ENCODE assay signal across 32 mouse cellular contexts in genomic region chr5:138258993-138259392, GRCm38 (mm10). TPM values are rescaled to one million over a fixed set of nuclear protein-coding genes. Genes with fewer than 3 reads are reported as not detected.
DNase-seq lines count a peak whose midpoint lies in the region; ATAC-seq and TF ChIP-seq lines count a peak whose summit lies in the region.
"Had no signal": no experiment of that assay in that cellular context is flagged by ENCODE, and none has a peak within 500 bp of the region (broad histone marks: within the 10 kb centered on the region; RNA-seq: fewer than 3 reads in every experiment).

No protein-coding gene starts in this region.

- peak overlapping the region; percentile 57; the same call in 1 of the 2 replicates for H3K27ac ChIP-seq in heart, embryonic 11.5 days (ENCODE audit: low read depth, low read length)
- H3K27ac ChIP-seq in liver, embryonic 11.5 days (ENCODE audit: low read depth, low read length) = no peak overlapping the region; the same call in 1 of the 2 replicates
- no peak overlapping the region for H3K27ac ChIP-seq in liver, postnatal 0 days (ENCODE audit: low read depth)
- peak overlapping the region; percentile 91; the same call in 1 of the 2 replicates for H3K27ac ChIP-seq in macrophage
- H3K27ac ChIP-seq in kidney, embryonic 15.5 days = no peak overlapping the region
- H3K27ac ChIP-seq: forebrain, embryonic 13.5 days; hindbrain, embryonic 12.5 days; hindbrain, postnatal 0 days; intestine, embryonic 15.5 days; kidney, postnatal 0 days; midbrain, embryonic 12.5 days; neural tube, embryonic 13.5 days had no signal

- no peaks in the 10 kb centered on the region for H3K27me3 ChIP-seq in heart, embryonic 11.5 days (ENCODE audit: control insufficient read depth, insufficient read depth, low read length)
- no peaks in the 10 kb centered on the region for H3K27me3 ChIP-seq in liver, embryonic 11.5 days (replicated peaks; ENCODE audit: control insufficient read depth, insufficient read depth, low read length)
- no peaks in the 10 kb centered on the region for H3K27me3 ChIP-seq in liver, postnatal 0 days (ENCODE audit: insufficient read depth, low read length)
- no peaks in the 10 kb centered on the region for H3K27me3 ChIP-seq in G1E (ENCODE audit: insufficient read depth, low read length)
- H3K27me3 ChIP-seq in kidney, embryonic 15.5 days = no peaks in the 10 kb centered on the region
- H3K27me3 ChIP-seq: forebrain, embryonic 13.5 days; hindbrain, embryonic 12.5 days; intestine, embryonic 15.5 days; midbrain, embryonic 12.5 days; neural tube, embryonic 13.5 days had no signal

- no peak for TF ChIP-seq EP300 in liver, postnatal 0 days (IDR thresholded peaks at IDR 0.05; ENCODE audit: low read depth)

- no peak overlapping the region for H3K4me3 ChIP-seq in heart, embryonic 11.5 days (ENCODE audit: low read depth, low read length)
- no peak overlapping the region for H3K4me3 ChIP-seq in liver, embryonic 11.5 days (ENCODE audit: low read depth, low read length)
- no peak overlapping the region for H3K4me3 ChIP-seq in liver, postnatal 0 days (ENCODE audit: low read depth, low read length)
- H3K4me3 ChIP-seq in G1E (ENCODE audit: low read depth, low read length) (peak overlapping the region; percentile 69; the same call in 1 of the 2 replicates), macrophage (ENCODE audit: inconsistent target) (no peak overlapping the region)
- no peak overlapping the region for H3K4me3 ChIP-seq in kidney, embryonic 15.5 days (replicated peaks)
- H3K4me3 ChIP-seq: forebrain, embryonic 13.5 days; hindbrain, embryonic 12.5 days; intestine, embryonic 15.5 days; midbrain, embryonic 12.5 days; neural tube, embryonic 13.5 days had no signal

- no peak overlapping the region for H3K4me2 ChIP-seq in heart, embryonic 11.5 days
- no peak overlapping the region for H3K4me2 ChIP-seq in liver, embryonic 11.5 days
- no peak overlapping the region for H3K4me2 ChIP-seq in liver, postnatal 0 days (ENCODE audit: low read depth, low read length)
- H3K4me2 ChIP-seq in kidney, embryonic 15.5 days = no peak overlapping the region
- H3K4me2 ChIP-seq: forebrain, embryonic 13.5 days; hindbrain, embryonic 12.5 days; intestine, embryonic 15.5 days; lung, embryonic 14.5 days; midbrain, embryonic 12.5 days; neural tube, embryonic 13.5 days had no signal

- H3K36me3 ChIP-seq in heart, embryonic 11.5 days (ENCODE audit: control insufficient read depth, insufficient read depth, low read length) = peaks cover 12% of the 10 kb centered on the region
- peaks cover 21% of the 10 kb centered on the region for H3K36me3 ChIP-seq in liver, embryonic 11.5 days (ENCODE audit: control insufficient read depth, insufficient read depth, low read length)
- peaks cover 33% of the 10 kb centered on the region for H3K36me3 ChIP-seq in liver, postnatal 0 days (replicated peaks; ENCODE audit: insufficient read depth, low read length)
- H3K36me3 ChIP-seq in G1E (replicated peaks) = peaks cover 65% of the 10 kb centered on the region
- peaks cover 23% of the 10 kb centered on the region for H3K36me3 ChIP-seq in macrophage (ENCODE audit: inconsistent target)
- H3K36me3 ChIP-seq in kidney, embryonic 15.5 days = peaks cover 49% of the 10 kb centered on the region

- ATAC-seq in heart, embryonic 11.5 days (replicated peaks; ENCODE audit: insufficient number of reproducible peaks, low FRiP score, low TSS enrichment) = no peak
- ATAC-seq in liver, embryonic 11.5 days (replicated peaks; ENCODE audit: low FRiP score) = no peak
- no peak for ATAC-seq in liver, postnatal 0 days
- no peak for ATAC-seq in G1E (ENCODE audit: extremely low read depth, insufficient number of reproducible peaks, low FRiP score, poor library complexity, severe bottlenecking)
- no peak for ATAC-seq in kidney, embryonic 15.5 days (replicated peaks; ENCODE audit: low FRiP score)
- ATAC-seq: CD4-positive, CD25-positive, alpha-beta regulatory T cell, adult 4 months; forebrain, embryonic 13.5 days; hindbrain, postnatal 0 days; intestine, embryonic 15.5 days had no signal

- 52% methylated on average over 7 of the region's 7 CpGs for whole genome bisulfite sequencing in heart, embryonic 11.5 days (ENCODE audit: insufficient replicate concordance)
- 72% methylated on average over 7 of the region's 7 CpGs for WGBS in liver, embryonic 11.5 days
- WGBS in liver, postnatal 0 days (ENCODE audit: insufficient replicate concordance) = 45% methylated on average over 7 of the region's 7 CpGs
- 40% methylated on average over 7 of the region's 7 CpGs for WGBS in macrophage (ENCODE audit: missing documents)
- WGBS in kidney, embryonic 15.5 days = 46% methylated on average over 7 of the region's 7 CpGs

- H3K79me2 ChIP-seq in macrophage (ENCODE audit: inconsistent target) = peaks cover 46% of the 10 kb centered on the region

- H3K9ac ChIP-seq in heart, embryonic 11.5 days (ENCODE audit: low read depth, low read length) = no peak overlapping the region
- H3K9ac ChIP-seq in liver, embryonic 11.5 days (ENCODE audit: low read depth, low read length) = 0 out of 2 replicates have a peak overlapping the region, but pooled peaks have one; percentile 26
- no peak overlapping the region for H3K9ac ChIP-seq in liver, postnatal 0 days (replicated peaks)
- no peak overlapping the region for H3K9ac ChIP-seq in kidney, embryonic 15.5 days
- H3K9ac ChIP-seq: forebrain, embryonic 13.5 days; hindbrain, embryonic 12.5 days; intestine, embryonic 15.5 days; lung, embryonic 14.5 days; midbrain, embryonic 12.5 days; neural tube, embryonic 13.5 days had no signal

- DNase-seq in heart, adult 18-20 months = no peak
- no peak for DNase-seq in liver, embryonic 11.5 days (ENCODE audit: low spot score)
- DNase-seq in liver, postnatal 0 days = no peak
- DNase-seq in G1E (ENCODE audit: low spot score) = no peak
- DNase-seq: cerebellum, adult 8-10 months; cerebellum, postnatal 25 days; gastrocnemius, postnatal 14 days; kidney, adult 2 months; kidney, postnatal 4 days; layer of hippocampus, postnatal 36 days; left cerebral cortex, postnatal 4 days; lung, embryonic 14.5 days; lung, postnatal 14 days; thymus, adult 2 months; thymus, postnatal 36 days had no signal

- H3K9me3 ChIP-seq in heart, embryonic 11.5 days (replicated peaks; ENCODE audit: control insufficient read depth, low read length) = no peaks in the 10 kb centered on the region
- no peaks in the 10 kb centered on the region for H3K9me3 ChIP-seq in liver, embryonic 11.5 days (ENCODE audit: control insufficient read depth, low read length)
- no peaks in the 10 kb centered on the region for H3K9me3 ChIP-seq in liver, postnatal 0 days (ENCODE audit: low read length)
- no peaks in the 10 kb centered on the region for H3K9me3 ChIP-seq in G1E (replicated peaks)
- H3K9me3 ChIP-seq in kidney, embryonic 15.5 days (replicated peaks) = no peaks in the 10 kb centered on the region
- H3K9me3 ChIP-seq: forebrain, embryonic 13.5 days; hindbrain, embryonic 12.5 days; intestine, embryonic 15.5 days; midbrain, embryonic 12.5 days; neural tube, embryonic 13.5 days had no signal

- H3K4me1 ChIP-seq in heart, embryonic 11.5 days (ENCODE audit: control insufficient read depth, insufficient read depth, low read length) = peaks cover 49% of the 10 kb centered on the region
- peaks cover 59% of the 10 kb centered on the region for H3K4me1 ChIP-seq in liver, embryonic 11.5 days (replicated peaks; ENCODE audit: control insufficient read depth, insufficient read depth, low read length)
- H3K4me1 ChIP-seq in liver, postnatal 0 days (ENCODE audit: insufficient read depth) = peaks cover 44% of the 10 kb centered on the region
- peaks cover 86% of the 10 kb centered on the region for H3K4me1 ChIP-seq in G1E (ENCODE audit: insufficient read depth, low read depth, low read length)
- H3K4me1 ChIP-seq in kidney, embryonic 15.5 days = peaks cover 43% of the 10 kb centered on the region

- no peak for TF ChIP-seq CTCF in liver, postnatal 0 days (IDR thresholded peaks at IDR 0.05; ENCODE audit: low read depth)
- no peak for TF ChIP-seq CTCF in G1E (IDR thresholded peaks at IDR 0.05; ENCODE audit: low read depth, low read length)

RNA-seq across cellular contexts. Expression of gene Lamtor4, which starts 3.7 kb away (rescaled TPM):
- 71.8 and 74.4 TPM in 2 replicates for polyA plus RNA-seq in heart, embryonic 11.5 days (2014; fragmentation: Nextera tagmentation; extraction: Ambion mirVana)
- 10 to 100 TPM; 58.7 to 64.6 TPM for total RNA-seq in heart, adult 18-20 months (2021)
- 40.3 and 49.2 TPM in 2 replicates for polyA plus RNA-seq in liver, embryonic 11.5 days (2014; fragmentation: Nextera tagmentation; extraction: Ambion mirVana)
- polyA plus RNA-seq in liver, postnatal 0 days (2015; fragmentation: Nextera tagmentation; extraction: Ambion mirVana) = 47.5 and 47.8 TPM in 2 replicates
- total RNA-seq in G1E (2014; fragmentation: Nextera tagmentation) (13.3 and 14.5 TPM in 2 replicates), G1E (2017) (22.9 and 33.1 TPM in 2 replicates)
- polyA plus RNA-seq in G1E (2012) (51.8 and 51.9 TPM in 2 replicates), macrophage (2018) (32.5 to 106 TPM (median 78.4 TPM) in 3 replicates)
- total RNA-seq in macrophage (2018; cell fraction: chromatin; rRNA removed) = 10 to 100 TPM in 11 of 26 experiments, 1 to 10 TPM in 15; 2.7 to 26.8 (median 9.0) TPM
- 10 to 100 TPM; 45.5 to 92.3 (median 68.9) TPM for total RNA-seq in macrophage (2018; cell fraction: cytosol; rRNA removed)
- total RNA-seq in macrophage (2018; cell fraction: nucleus; rRNA removed) = 10 to 100 TPM in 24 of 26 experiments, 1 to 10 TPM in 2; 6.3 to 43.1 (median 17.2) TPM
- 57.8 and 61.1 TPM in 2 replicates for polyA plus RNA-seq in kidney, embryonic 15.5 days (2015; fragmentation: Nextera tagmentation; extraction: Ambion mirVana)

RNA-seq across cellular contexts. Expression of gene BC037034, which starts 4.8 kb away (rescaled TPM):
- polyA plus RNA-seq in heart, embryonic 11.5 days (2014; fragmentation: Nextera tagmentation; extraction: Ambion mirVana) = 3.5 and 4.0 TPM in 2 replicates
- 1 to 10 TPM; 3.2 to 4.2 TPM for total RNA-seq in heart, adult 18-20 months (2021)
- 6.8 and 7.2 TPM in 2 replicates for polyA plus RNA-seq in liver, embryonic 11.5 days (2014; fragmentation: Nextera tagmentation; extraction: Ambion mirVana)
- polyA plus RNA-seq in liver, postnatal 0 days (2015; fragmentation: Nextera tagmentation; extraction: Ambion mirVana) = 2.3 and 2.4 TPM in 2 replicates
- total RNA-seq in G1E (2014; fragmentation: Nextera tagmentation) (35.6 and 41.8 TPM in 2 replicates), G1E (2017) (24.6 and 33.0 TPM in 2 replicates)
- polyA plus RNA-seq in G1E (2012) (139 and 151 TPM in 2 replicates), macrophage (2018) (25.8 to 46.6 TPM (median 43.8 TPM) in 3 replicates)
- total RNA-seq in macrophage (2018; cell fraction: chromatin; rRNA removed) = 100 to 1,000 TPM in 18 of 26 experiments, 10 to 100 TPM in 8; 31.3 to 257 (median 130) TPM
- total RNA-seq in macrophage (2018; cell fraction: cytosol; rRNA removed) = 10 to 100 TPM; 14.8 to 38.3 (median 25.4) TPM
- total RNA-seq in macrophage (2018; cell fraction: nucleus; rRNA removed) = 100 to 1,000 TPM in 11 of 26 experiments, 10 to 100 TPM in 15; 36.5 to 244 (median 93.9) TPM
- polyA plus RNA-seq in kidney, embryonic 15.5 days (2015; fragmentation: Nextera tagmentation; extraction: Ambion mirVana) = 5.9 and 6.5 TPM in 2 replicates

RNA-seq across cellular contexts. Expression of gene Gal3st4, which starts 13.6 kb away (rescaled TPM):
- polyA plus RNA-seq in heart, embryonic 11.5 days (2014; fragmentation: Nextera tagmentation; extraction: Ambion mirVana) = 1.3 and 1.4 TPM in 2 replicates
- under 1 TPM; 0.15 to 0.32 TPM for total RNA-seq in heart, adult 18-20 months (2021)
- 0.60 and 0.96 TPM in 2 replicates for polyA plus RNA-seq in liver, embryonic 11.5 days (2014; fragmentation: Nextera tagmentation; extraction: Ambion mirVana)
- polyA plus RNA-seq in liver, postnatal 0 days (2015; fragmentation: Nextera tagmentation; extraction: Ambion mirVana) = 0.12 TPM in 1 of 2 replicates, not detected in the other
- total RNA-seq in G1E (2014; fragmentation: Nextera tagmentation) = not detected in 2 replicates
- total RNA-seq in G1E (2017) = 0.06 and 0.27 TPM in 2 replicates
- not detected in 2 replicates for polyA plus RNA-seq in G1E (2012)
- under 1 TPM in 1 of 26 experiments, not detected in 25; 0.79 TPM for total RNA-seq in macrophage (2018; cell fraction: chromatin; rRNA removed)
- total RNA-seq in macrophage (2018; cell fraction: cytosol; rRNA removed) = under 1 TPM in 3 of 26 experiments, not detected in 23; 0.08 to 0.11 (median 0.08) TPM
- under 1 TPM in 1 of 26 experiments, not detected in 25; 0.26 TPM for total RNA-seq in macrophage (2018; cell fraction: nucleus; rRNA removed)
- polyA plus RNA-seq in macrophage (2018) = 0.12 TPM in 1 of 3 replicates, not detected in the others
- polyA plus RNA-seq in kidney, embryonic 15.5 days (2015; fragmentation: Nextera tagmentation; extraction: Ambion mirVana) = 2.1 and 2.7 TPM in 2 replicates
- total RNA-seq: granulocyte monocyte progenitor cell, adult 5-6 weeks; liver, adult 2 months; megakaryocyte, adult 5-6 weeks had no signal
- polyA plus RNA-seq: liver, adult 2 months had no signal

RNA-seq across cellular contexts. Expression of gene Gm43720, which starts 20.8 kb away (rescaled TPM):
- polyA plus RNA-seq in heart, embryonic 11.5 days (2014; fragmentation: Nextera tagmentation; extraction: Ambion mirVana) = 0.10 and 0.14 TPM in 2 replicates
- total RNA-seq in heart, adult 18-20 months (2021) = not detected
- 0.05 and 0.12 TPM in 2 replicates for polyA plus RNA-seq in liver, embryonic 11.5 days (2014; fragmentation: Nextera tagmentation; extraction: Ambion mirVana)
- not detected in 2 replicates for polyA plus RNA-seq in liver, postnatal 0 days (2015; fragmentation: Nextera tagmentation; extraction: Ambion mirVana)
- total RNA-seq in G1E (2014; fragmentation: Nextera tagmentation) (not detected in 2 replicates), G1E (2017) (0.05 and 0.06 TPM in 2 replicates)
- polyA plus RNA-seq in G1E (2012) (not detected in 2 replicates), macrophage (2018) (not detected in 3 replicates)
- not detected for total RNA-seq in macrophage (2018; cell fraction: chromatin; rRNA removed)
- total RNA-seq in macrophage (2018; cell fraction: cytosol; rRNA removed) = not detected
- total RNA-seq in macrophage (2018; cell fraction: nucleus; rRNA removed) = not detected
- polyA plus RNA-seq in kidney, embryonic 15.5 days (2015; fragmentation: Nextera tagmentation; extraction: Ambion mirVana) = 0.08 and 0.22 TPM in 2 replicates
- total RNA-seq: adrenal gland, adult 8-10 months; adrenal gland, postnatal 4 days; gastrocnemius, postnatal 14 days; hindbrain, postnatal 0 days; layer of hippocampus, postnatal 36 days; liver, adult 2 months; megakaryocyte, adult 5-6 weeks had no signal
- polyA plus RNA-seq: CD4-positive, CD25-positive, alpha-beta regulatory T cell, adult 4 months; embryonic facial prominence, embryonic 11.5 days; intestine, embryonic 15.5 days; kidney, adult 2 months; liver, adult 2 months; midbrain, embryonic 12.5 days; neural tube, embryonic 13.5 days had no signal

RNA-seq across cellular contexts. Expression of gene Gpc2, which starts 20.8 kb away (rescaled TPM):
- 2.9 and 3.0 TPM in 2 replicates for polyA plus RNA-seq in heart, embryonic 11.5 days (2014; fragmentation: Nextera tagmentation; extraction: Ambion mirVana)
- total RNA-seq in heart, adult 18-20 months (2021) = under 1 TPM in 1 of 2 experiments, not detected in 1; 0.15 TPM
- 1.9 and 2.7 TPM in 2 replicates for polyA plus RNA-seq in liver, embryonic 11.5 days (2014; fragmentation: Nextera tagmentation; extraction: Ambion mirVana)
- polyA plus RNA-seq in liver, postnatal 0 days (2015; fragmentation: Nextera tagmentation; extraction: Ambion mirVana) = 0.21 and 0.44 TPM in 2 replicates
- total RNA-seq in G1E (2014; fragmentation: Nextera tagmentation) (not detected in 2 replicates), G1E (2017) (0.06 TPM in 1 of 2 replicates, not detected in the other)
- polyA plus RNA-seq in G1E (2012) (not detected in 2 replicates), macrophage (2018) (0.14 to 0.54 TPM (median 0.29 TPM) in 3 replicates)
- 1 to 10 TPM in 19 of 26 experiments, under 1 TPM in 7; 0.34 to 4.1 (median 1.7) TPM for total RNA-seq in macrophage (2018; cell fraction: chromatin; rRNA removed)
- total RNA-seq in macrophage (2018; cell fraction: cytosol; rRNA removed) = under 1 TPM in 23 of 26 experiments, not detected in 3; 0.04 to 0.26 (median 0.14) TPM
- total RNA-seq in macrophage (2018; cell fraction: nucleus; rRNA removed) = 1 to 10 TPM in 17 of 26 experiments, under 1 TPM in 9; 0.23 to 4.5 (median 1.4) TPM
- polyA plus RNA-seq in kidney, embryonic 15.5 days (2015; fragmentation: Nextera tagmentation; extraction: Ambion mirVana) = 27.8 and 29.8 TPM in 2 replicates

Comparison
In these comparisons a context has a peak if more than half of its experiments do, and no peak if none do; other contexts are left out.
1. H3K27ac ChIP-seq: peak in heart, embryonic 11.5 days (single experiment) and macrophage (single experiment); none in liver, embryonic 11.5 days (single experiment), liver, postnatal 0 days (single experiment) and kidney, embryonic 15.5 days (single experiment).